Mouse (Mus musculus): Measurements from ENCODE around the gene Gm8909. TPM values are rescaled to one million over a fixed set of nuclear protein-coding genes. Genes with fewer than 3 reads are reported as not detected.
A peak's percentile ranks its signal among the peaks of the same experiment; 100 is the strongest.
"Not testable (repeated sequence)": the region's sequence is repeated elsewhere in the genome, so short reads cannot be mapped to it uniquely, and the experiment has no call there.

Gene Gm8909
- polyA plus RNA-seq, 1 experiment from 2014 or later: not detected

GRCm38 (mm10) chr17:36145861-36146156 is 22.5 kb downstream of the Gm8909 start:
- Histone ChIP-seq H3K4me2 (ENCODE audit: low read length) (peak overlapping the region; percentile 76), H3K27me3 (ENCODE audit: control insufficient read depth, insufficient read depth, low read length) (peaks cover 55% of the 10 kb centered on the region), H3K4me3 (ENCODE audit: control insufficient read depth in 1 of 2, insufficient read depth in 1 of 2, low read depth in 1 of 2, low read length in 2 of 2) (peak overlapping the region; percentile 32 to 44; a peak in 2 of 4 replicates)
- 6% methylated on average over 13 of the region's 13 CpGs for WGBS
- H3K27ac ChIP-seq (replicated peaks in 1 of 2; ENCODE audit: control insufficient read depth in 1 of 2, insufficient read depth in 1 of 2, low read depth in 2 of 2, low read length in 2 of 2); H3K36me3 ChIP-seq (ENCODE audit: control insufficient read depth, insufficient read depth, low read length); H3K9me3 ChIP-seq (ENCODE audit: control insufficient read depth, low read length); ATAC-seq (ENCODE audit: insufficient number of reproducible peaks, insufficient read depth, low FRiP score, low read depth); H3K9ac ChIP-seq (ENCODE audit: low read length); H3K4me1 ChIP-seq (ENCODE audit: control insufficient read depth in 2 of 2, insufficient read depth in 2 of 2, low read length in 2 of 2): not testable (repeated sequence)

- 2% methylated on average over 78 of the region's 78 CpGs for WGBS
- H3K36me3 ChIP-seq (ENCODE audit: control insufficient read depth, insufficient read depth, low read length): no peaks in the 10 kb centered on the region
- no peak for ATAC-seq (ENCODE audit: insufficient number of reproducible peaks, insufficient read depth, low FRiP score, low read depth)
- no peaks in the 10 kb centered on the region for H3K9me3 ChIP-seq (ENCODE audit: control insufficient read depth, low read length)
- no peak overlapping the region for H3K27ac ChIP-seq (replicated peaks in 1 of 2; ENCODE audit: control insufficient read depth in 1 of 2, insufficient read depth in 1 of 2, low read depth in 2 of 2, low read length in 2 of 2)
- 0 out of 2 replicates have a peak overlapping the region, but pooled peaks have one; percentile 27 for H3K9ac ChIP-seq (ENCODE audit: low read length)
- H3K4me3 ChIP-seq (ENCODE audit: control insufficient read depth in 1 of 2, insufficient read depth in 1 of 2, low read depth in 1 of 2, low read length in 2 of 2): peak overlapping the region; percentile 32 to 44
- peak overlapping the region; percentile 76 for H3K4me2 ChIP-seq (ENCODE audit: low read length)
- H3K27me3 ChIP-seq (ENCODE audit: control insufficient read depth, insufficient read depth, low read length): peaks cover 56% of the 10 kb centered on the region
- peaks cover 4 to 6% of the 10 kb centered on the region in 2 experiments; a peak in 1 of 4 replicates for H3K4me1 ChIP-seq (ENCODE audit: control insufficient read depth in 2 of 2, insufficient read depth in 2 of 2, low read length in 2 of 2)
These were observed 23.1 kb downstream of the Gm8909 start for GRCm38 (mm10) chr17:36145111-36145860.

GRCm38 (mm10) chr17:36136299-36136848 is 32.0 kb downstream of the Gm8909 start:
- H3K27ac ChIP-seq (replicated peaks in 1 of 2; ENCODE audit: control insufficient read depth in 1 of 2, insufficient read depth in 1 of 2, low read depth in 2 of 2, low read length in 2 of 2); ATAC-seq (ENCODE audit: insufficient number of reproducible peaks, insufficient read depth, low FRiP score, low read depth); H3K9ac ChIP-seq (ENCODE audit: low read length); H3K4me1 ChIP-seq (ENCODE audit: control insufficient read depth in 2 of 2, insufficient read depth in 2 of 2, low read length in 2 of 2); H3K4me3 ChIP-seq (ENCODE audit: control insufficient read depth in 1 of 2, insufficient read depth in 1 of 2, low read depth in 1 of 2, low read length in 2 of 2); H3K36me3 ChIP-seq (ENCODE audit: control insufficient read depth, insufficient read depth, low read length); H3K4me2 ChIP-seq (ENCODE audit: low read length); H3K9me3 ChIP-seq (ENCODE audit: control insufficient read depth, low read length): not testable (repeated sequence)
- H3K27me3 ChIP-seq (ENCODE audit: control insufficient read depth, insufficient read depth, low read length): peaks cover 22% of the 10 kb centered on the region
- WGBS: 50% methylated on average over 1 of the region's 1 CpGs

- H3K27me3 ChIP-seq (ENCODE audit: control insufficient read depth, insufficient read depth, low read length): peaks cover 15% of the 10 kb centered on the region
- not testable (repeated sequence) for H3K27ac ChIP-seq (replicated peaks in 1 of 2; ENCODE audit: control insufficient read depth in 1 of 2, insufficient read depth in 1 of 2, low read depth in 2 of 2, low read length in 2 of 2); H3K4me1 ChIP-seq (ENCODE audit: control insufficient read depth in 2 of 2, insufficient read depth in 2 of 2, low read length in 2 of 2); H3K9me3 ChIP-seq (ENCODE audit: control insufficient read depth, low read length); H3K4me3 ChIP-seq (ENCODE audit: control insufficient read depth in 1 of 2, insufficient read depth in 1 of 2, low read depth in 1 of 2, low read length in 2 of 2); H3K4me2 ChIP-seq (ENCODE audit: low read length); H3K9ac ChIP-seq (ENCODE audit: low read length); ATAC-seq (ENCODE audit: insufficient number of reproducible peaks, insufficient read depth, low FRiP score, low read depth); H3K36me3 ChIP-seq (ENCODE audit: control insufficient read depth, insufficient read depth, low read length)
These were observed 32.7 kb downstream of the Gm8909 start for GRCm38 (mm10) chr17:36135421-36136231.

- H3K4me1 ChIP-seq (ENCODE audit: control insufficient read depth in 2 of 2, insufficient read depth in 2 of 2, low read length in 2 of 2): no peaks in the 10 kb centered on the region
- WGBS: 61% methylated on average over 5 of the region's 5 CpGs
- H3K36me3 ChIP-seq (ENCODE audit: control insufficient read depth, insufficient read depth, low read length): no peaks in the 10 kb centered on the region
- no peaks in the 10 kb centered on the region; the same call in 1 of the 2 replicates for H3K27me3 ChIP-seq (ENCODE audit: control insufficient read depth, insufficient read depth, low read length)
- H3K4me3 ChIP-seq (ENCODE audit: control insufficient read depth in 1 of 2, insufficient read depth in 1 of 2, low read depth in 1 of 2, low read length in 2 of 2): no peak overlapping the region
- ATAC-seq (ENCODE audit: insufficient number of reproducible peaks, insufficient read depth, low FRiP score, low read depth): no peak
- H3K4me2 ChIP-seq (ENCODE audit: low read length): no peak overlapping the region
- H3K9ac ChIP-seq (ENCODE audit: low read length): no peak overlapping the region
- H3K27ac ChIP-seq (replicated peaks in 1 of 2; ENCODE audit: control insufficient read depth in 1 of 2, insufficient read depth in 1 of 2, low read depth in 2 of 2, low read length in 2 of 2): no peak overlapping the region
- no peaks in the 10 kb centered on the region for H3K9me3 ChIP-seq (ENCODE audit: control insufficient read depth, low read length)
These were observed 36.6 kb downstream of the Gm8909 start for GRCm38 (mm10) chr17:36131516-36132265.

GRCm38 (mm10) chr17:36128968-36129817 is 39.1 kb downstream of the Gm8909 start, which contains the start of gene Gm7030:
Gene Gm7030 (minus strand): TSS chr17:36129425.
- not testable (repeated sequence) for H3K9ac ChIP-seq (ENCODE audit: low read length); H3K4me2 ChIP-seq (ENCODE audit: low read length); H3K36me3 ChIP-seq (ENCODE audit: control insufficient read depth, insufficient read depth, low read length); H3K27ac ChIP-seq (replicated peaks in 1 of 2; ENCODE audit: control insufficient read depth in 1 of 2, insufficient read depth in 1 of 2, low read depth in 2 of 2, low read length in 2 of 2); H3K4me1 ChIP-seq (ENCODE audit: control insufficient read depth in 2 of 2, insufficient read depth in 2 of 2, low read length in 2 of 2); H3K9me3 ChIP-seq (ENCODE audit: control insufficient read depth, low read length); ATAC-seq (ENCODE audit: insufficient number of reproducible peaks, insufficient read depth, low FRiP score, low read depth); H3K4me3 ChIP-seq (ENCODE audit: control insufficient read depth in 1 of 2, insufficient read depth in 1 of 2, low read depth in 1 of 2, low read length in 2 of 2); H3K27me3 ChIP-seq (ENCODE audit: control insufficient read depth, insufficient read depth, low read length)
- 13% methylated on average over 24 of the region's 28 CpGs for WGBS
